Mouse (Mus musculus): Measurements from ENCODE around the gene Hoxb1.

DNA sequence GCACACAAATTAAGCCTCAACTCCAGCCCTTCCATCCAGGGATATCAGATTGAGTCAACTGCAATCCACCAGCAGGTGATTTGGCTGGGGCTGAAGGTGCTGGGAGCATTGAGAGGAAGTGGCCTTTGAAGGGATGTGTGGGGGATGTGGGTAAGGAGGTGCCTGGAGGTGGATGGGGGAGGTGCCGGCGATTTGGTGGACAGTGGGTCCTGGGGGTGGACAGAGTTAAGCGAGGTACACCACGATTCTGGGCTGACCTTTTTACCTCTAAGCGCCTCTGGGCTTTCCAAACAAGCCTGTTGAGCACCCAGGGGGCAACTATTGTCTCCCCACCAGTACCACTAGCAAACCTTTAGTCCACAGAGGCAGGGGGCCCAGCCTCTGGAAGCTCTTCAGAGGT is 3.1 kb downstream of the Hoxb1 start:
- TF ChIP-seq CTCF (IDR thresholded peaks at IDR 0.05) (no peak), POLR2A (IDR thresholded peaks at IDR 0.05; ENCODE audit: insufficient read depth, low read depth, low read length) (no peak), EP300 (IDR thresholded peaks at IDR 0.05; ENCODE audit: insufficient read depth, low read depth, low read length) (no peak)
